ENCODE assay signal across 8 mouse cellular contexts in genomic region chr2:152951065-152951849, GRCm38 (mm10). TPM values are rescaled to one million over a fixed set of nuclear protein-coding genes. Genes with fewer than 3 reads are reported as not detected.
A peak's percentile ranks its signal among the peaks of the same experiment; 100 is the strongest.
DNase-seq lines count a peak whose midpoint lies in the region; ATAC-seq lines count a peak whose summit lies in the region.

Gene Dusp15 (minus strand): TSS chr2:152951698.

- 0 out of 2 replicates have a peak, but pooled peaks cover 7% of the 10 kb centered on the region for H3K4me1 ChIP-seq in embryonic facial prominence, embryonic 13.5 days
- H3K4me1 ChIP-seq in hindbrain, embryonic 12.5 days: peaks cover 23% of the 10 kb centered on the region
- no peaks in the 10 kb centered on the region; the same call in 1 of the 2 replicates for H3K4me1 ChIP-seq in neural tube, embryonic 11.5 days (ENCODE audit: control insufficient read depth, insufficient read depth, low read length)

- H3K4me3 ChIP-seq in embryonic facial prominence, embryonic 13.5 days: peak within 1 kb of the TSS; percentile 52
- H3K4me3 ChIP-seq in hindbrain, embryonic 12.5 days: peak within 1 kb of the TSS; percentile 53
- peak within 1 kb of the TSS; percentile 67 for H3K4me3 ChIP-seq in neural tube, embryonic 11.5 days (ENCODE audit: low read depth, low read length)

- under 1% methylated on average over 49 of the region's 54 CpGs for WGBS in embryonic facial prominence, embryonic 13.5 days
- WGBS in hindbrain, embryonic 12.5 days: under 1% methylated on average over 44 of the region's 54 CpGs
- 2% methylated on average over 27 of the region's 54 CpGs for WGBS in neural tube, embryonic 11.5 days

- peak; percentile 26 for DNase-seq in CD4-positive helper T cell, adult 2 months (ENCODE audit: low read depth, low spot score)
- DNase-seq in ZHBTc4 (ENCODE audit: low read depth, low spot score): peak; percentile 37
- DNase-seq in left cerebral cortex, postnatal 10 days (ENCODE audit: extremely low spot score in 1 of 2, low spot score in 2 of 2): peak in 1 of 2 experiments; percentile 82
- peak; percentile 71 for DNase-seq in neural tube, embryonic 11.5 days (ENCODE audit: low spot score)
- peak; percentile 70 for DNase-seq in thymus, postnatal 4 days
- no peak for DNase-seq in gastrocnemius, adult 18-20 months (ENCODE audit: low spot score)

- H3K9me3 ChIP-seq in embryonic facial prominence, embryonic 13.5 days: no peaks in the 10 kb centered on the region
- no peaks in the 10 kb centered on the region for H3K9me3 ChIP-seq in hindbrain, embryonic 12.5 days (replicated peaks)
- H3K9me3 ChIP-seq in neural tube, embryonic 11.5 days (ENCODE audit: control insufficient read depth, low read length): no peaks in the 10 kb centered on the region

- peaks cover 87% of the 10 kb centered on the region for H3K27me3 ChIP-seq in embryonic facial prominence, embryonic 13.5 days
- peaks cover 60% of the 10 kb centered on the region for H3K27me3 ChIP-seq in hindbrain, embryonic 12.5 days
- peaks cover 19% of the 10 kb centered on the region for H3K27me3 ChIP-seq in neural tube, embryonic 11.5 days (ENCODE audit: control insufficient read depth, insufficient read depth, low read length)

- peak; percentile 56; the same call in 1 of the 2 replicates for ATAC-seq in embryonic facial prominence, embryonic 13.5 days (ENCODE audit: insufficient number of reproducible peaks, insufficient read depth, low FRiP score, low TSS enrichment, low read depth)
- peak; percentile 80 for ATAC-seq in hindbrain, embryonic 12.5 days (ENCODE audit: low FRiP score)
- ATAC-seq in neural tube, embryonic 11.5 days (ENCODE audit: insufficient read depth, low FRiP score, low TSS enrichment): peak; percentile 72

- no peak within 1 kb of the TSS for H3K27ac ChIP-seq in embryonic facial prominence, embryonic 13.5 days
- peak within 1 kb of the TSS; percentile 74 for H3K27ac ChIP-seq in hindbrain, embryonic 12.5 days
- H3K27ac ChIP-seq in neural tube, embryonic 11.5 days (ENCODE audit: low read depth, low read length): 0 out of 2 replicates have a peak within 1 kb of the TSS, but pooled peaks have one; percentile 34

- intact Hi-C loops in left cerebral cortex, postnatal 10 days (cut with DNase I): no loop called here

- H3K36me3 ChIP-seq in embryonic facial prominence, embryonic 13.5 days: no peaks in the 10 kb centered on the region
- no peaks in the 10 kb centered on the region for H3K36me3 ChIP-seq in hindbrain, embryonic 12.5 days
- H3K36me3 ChIP-seq in neural tube, embryonic 11.5 days (ENCODE audit: control insufficient read depth, insufficient read depth, low read length): no peaks in the 10 kb centered on the region

- peak within 1 kb of the TSS; percentile 73 for H3K9ac ChIP-seq in embryonic facial prominence, embryonic 13.5 days
- H3K9ac ChIP-seq in hindbrain, embryonic 12.5 days: peak within 1 kb of the TSS; percentile 65
- H3K9ac ChIP-seq in neural tube, embryonic 11.5 days (ENCODE audit: low read length): peak within 1 kb of the TSS; percentile 79

- peak within 1 kb of the TSS; percentile 82 for H3K4me2 ChIP-seq in embryonic facial prominence, embryonic 13.5 days
- H3K4me2 ChIP-seq in hindbrain, embryonic 12.5 days (replicated peaks): peak within 1 kb of the TSS; percentile 96
- peak within 1 kb of the TSS; percentile 95 for H3K4me2 ChIP-seq in neural tube, embryonic 11.5 days (ENCODE audit: low read depth)

RNA-seq across cellular contexts. Expression of gene Dusp15, which starts in this region (rescaled TPM):
- polyA plus RNA-seq in embryonic facial prominence, embryonic 13.5 days (2015; fragmentation: Nextera tagmentation; extraction: Ambion mirVana): 0.37 and 0.39 TPM in 2 replicates
- polyA plus RNA-seq in hindbrain, embryonic 12.5 days (2016; fragmentation: Nextera tagmentation; extraction: Ambion mirVana): 2.8 and 2.9 TPM in 2 replicates
- 10 to 100 TPM; 20.1 to 23.6 TPM for total RNA-seq in left cerebral cortex, postnatal 10 days (2021)
- 1.4 TPM in 2 replicates for polyA plus RNA-seq in neural tube, embryonic 11.5 days (2014; fragmentation: Nextera tagmentation; extraction: Ambion mirVana)
- total RNA-seq in gastrocnemius, adult 18-20 months (2021): under 1 TPM; 0.26 to 0.34 TPM

Comparison
In these comparisons a context has a peak if more than half of its experiments do, and no peak if none do; other contexts are left out.
1. RNA of gene Dusp15 (total RNA-seq): 20.1 to 23.6 TPM in left cerebral cortex, postnatal 10 days; 0.26 to 0.34 TPM in gastrocnemius, adult 18-20 months; every median in the first group is over 10 times any median in the second.
2. Peak in ATAC-seq, H3K4me3 ChIP-seq, H3K9ac ChIP-seq and H3K4me2 ChIP-seq in embryonic facial prominence, embryonic 13.5 days; RNA of the gene not detected or under 1 TPM.
3. Peak in every context shown above with its lines, with median percentiles within 50 percentile points of each other: ATAC-seq, H3K4me2 ChIP-seq, H3K4me3 ChIP-seq and H3K9ac ChIP-seq.